Mouse (Mus musculus): ENCODE measurements around the gene Ints13. TPM values are rescaled to one million over a fixed set of nuclear protein-coding genes. Genes with fewer than 3 reads are reported as not detected.

Gene Ints13
- total and polyA plus RNA-seq, 3 experiments: 8.5 to 18.2 (median 17.8) TPM

- intact Hi-C loops (cut with DNase I): no loop called here
- no peak overlapping the region for H3K4me3 ChIP-seq
- TF ChIP-seq CTCF (IDR thresholded peaks at IDR 0.05) (no peak), POLR2A (IDR thresholded peaks at IDR 0.05; ENCODE audit: insufficient read depth, low read depth, low read length) (no peak), EP300 (IDR thresholded peaks at IDR 0.05; ENCODE audit: insufficient read depth, low read depth, low read length) (no peak)
- 90% methylated on average over 7 of the region's 7 CpGs for WGBS
- H3K27ac ChIP-seq: no peak overlapping the region
- no peak for DNase-seq
- H3K27me3 ChIP-seq (ENCODE audit: control insufficient read depth, insufficient read depth, low read length): no peaks in the 10 kb centered on the region
- no peak overlapping the region for H3K9ac ChIP-seq (ENCODE audit: low read depth, low read length)
- H3K4me1 ChIP-seq (ENCODE audit: control insufficient read depth, insufficient read depth, low read length): no peaks in the 10 kb centered on the region
- H3K79me2 ChIP-seq (replicated peaks; ENCODE audit: control insufficient read depth, insufficient read depth, low read length): no peaks in the 10 kb centered on the region
- no peaks in the 10 kb centered on the region for H3K36me3 ChIP-seq (ENCODE audit: control insufficient read depth, insufficient read depth, low read length)
Observed at GRCm38 (mm10) chr6:146611897-146612296, 34.3 kb upstream of the Ints13 start.

- DNase-seq: no peak
- no peak overlapping the region for H3K9ac ChIP-seq (ENCODE audit: low read depth, low read length)
- intact Hi-C loops (cut with DNase I): no loop called here
- no peak overlapping the region for H3K4me3 ChIP-seq
- no peaks in the 10 kb centered on the region for H3K27me3 ChIP-seq (ENCODE audit: control insufficient read depth, insufficient read depth, low read length)
- H3K79me2 ChIP-seq (replicated peaks; ENCODE audit: control insufficient read depth, insufficient read depth, low read length): no peaks in the 10 kb centered on the region
- no peak for TF ChIP-seq POLR2A (IDR thresholded peaks at IDR 0.05; ENCODE audit: insufficient read depth, low read depth, low read length)
- no peak for TF ChIP-seq CTCF (IDR thresholded peaks at IDR 0.05)
- TF ChIP-seq EP300 (IDR thresholded peaks at IDR 0.05; ENCODE audit: insufficient read depth, low read depth, low read length): no peak
- H3K27ac ChIP-seq: no peak overlapping the region
- no peaks in the 10 kb centered on the region for H3K36me3 ChIP-seq (ENCODE audit: control insufficient read depth, insufficient read depth, low read length)
- H3K4me1 ChIP-seq (ENCODE audit: control insufficient read depth, insufficient read depth, low read length): no peaks in the 10 kb centered on the region
- 91% methylated on average over 6 of the region's 6 CpGs for WGBS
Observed at GRCm38 (mm10) chr6:146611385-146611784, 33.8 kb upstream of the Ints13 start.

GRCm38 (mm10) chr6:146603651-146604050 is 26.0 kb upstream of the Ints13 start:
- no peaks in the 10 kb centered on the region for H3K36me3 ChIP-seq (ENCODE audit: control insufficient read depth, insufficient read depth, low read length)
- TF ChIP-seq EP300 (IDR thresholded peaks at IDR 0.05; ENCODE audit: insufficient read depth, low read depth, low read length): no peak
- TF ChIP-seq POLR2A (IDR thresholded peaks at IDR 0.05; ENCODE audit: insufficient read depth, low read depth, low read length): no peak
- TF ChIP-seq CTCF (IDR thresholded peaks at IDR 0.05): no peak
- H3K27me3 ChIP-seq (ENCODE audit: control insufficient read depth, insufficient read depth, low read length): no peaks in the 10 kb centered on the region
- no peaks in the 10 kb centered on the region for H3K4me1 ChIP-seq (ENCODE audit: control insufficient read depth, insufficient read depth, low read length)
- H3K79me2 ChIP-seq (replicated peaks; ENCODE audit: control insufficient read depth, insufficient read depth, low read length): no peaks in the 10 kb centered on the region
- no peak overlapping the region for H3K27ac ChIP-seq
- H3K4me3 ChIP-seq: no peak overlapping the region
- intact Hi-C loops (cut with DNase I): no loop called here
- H3K9ac ChIP-seq (ENCODE audit: low read depth, low read length): no peak overlapping the region
- 70% methylated on average over 10 of the region's 10 CpGs for WGBS
- DNase-seq: no peak

- Histone ChIP-seq H3K4me1 (ENCODE audit: control insufficient read depth, insufficient read depth, low read length) (no peaks in the 10 kb centered on the region), H3K79me2 (replicated peaks; ENCODE audit: control insufficient read depth, insufficient read depth, low read length) (no peaks in the 10 kb centered on the region), H3K36me3 (ENCODE audit: control insufficient read depth, insufficient read depth, low read length) (no peaks in the 10 kb centered on the region), H3K27me3 (ENCODE audit: control insufficient read depth, insufficient read depth, low read length) (no peaks in the 10 kb centered on the region), H3K27ac (no peak overlapping the region), H3K4me3 (no peak overlapping the region), H3K9ac (ENCODE audit: low read depth, low read length) (no peak overlapping the region)
- no peak for TF ChIP-seq POLR2A (IDR thresholded peaks at IDR 0.05; ENCODE audit: insufficient read depth, low read depth, low read length)
- no peak for TF ChIP-seq EP300 (IDR thresholded peaks at IDR 0.05; ENCODE audit: insufficient read depth, low read depth, low read length)
- no peak for TF ChIP-seq CTCF (IDR thresholded peaks at IDR 0.05)
- 82% methylated on average over 4 of the region's 4 CpGs for WGBS
- intact Hi-C loops (cut with DNase I): no loop called here
- DNase-seq: no peak
Observed at GRCm38 (mm10) chr6:146602601-146603000, 25.0 kb upstream of the Ints13 start.

- no peak for DNase-seq
- no peak overlapping the region for H3K4me3 ChIP-seq
- no peak overlapping the region for H3K27ac ChIP-seq
- peaks cover 6% of the 10 kb centered on the region; the same call in 1 of the 2 replicates for H3K79me2 ChIP-seq (replicated peaks; ENCODE audit: control insufficient read depth, insufficient read depth, low read length)
- H3K36me3 ChIP-seq (ENCODE audit: control insufficient read depth, insufficient read depth, low read length): peaks cover 9% of the 10 kb centered on the region; the same call in 1 of the 2 replicates
- no peak overlapping the region for H3K9ac ChIP-seq (ENCODE audit: low read depth, low read length)
- H3K4me1 ChIP-seq (ENCODE audit: control insufficient read depth, insufficient read depth, low read length): no peaks in the 10 kb centered on the region; the same call in 1 of the 2 replicates
- no peaks in the 10 kb centered on the region for H3K27me3 ChIP-seq (ENCODE audit: control insufficient read depth, insufficient read depth, low read length)
- intact Hi-C loops (cut with DNase I): no loop called here
- WGBS: 94% methylated on average over 5 of the region's 5 CpGs
- TF ChIP-seq EP300 (IDR thresholded peaks at IDR 0.05; ENCODE audit: insufficient read depth, low read depth, low read length) (no peak), CTCF (IDR thresholded peaks at IDR 0.05) (no peak), POLR2A (IDR thresholded peaks at IDR 0.05; ENCODE audit: insufficient read depth, low read depth, low read length) (no peak)
Observed at GRCm38 (mm10) chr6:146585134-146585533, 7.5 kb upstream of the Ints13 start.

- no peak for DNase-seq
- intact Hi-C loops (cut with DNase I): no loop called here
- Histone ChIP-seq H3K4me3 (no peak overlapping the region), H3K36me3 (ENCODE audit: control insufficient read depth, insufficient read depth, low read length) (peaks cover 4% of the 10 kb centered on the region; the same call in 1 of the 2 replicates), H3K9ac (ENCODE audit: low read depth, low read length) (no peak overlapping the region; the same call in 1 of the 2 replicates), H3K27ac (no peak overlapping the region), H3K79me2 (replicated peaks; ENCODE audit: control insufficient read depth, insufficient read depth, low read length) (peaks cover 6% of the 10 kb centered on the region; the same call in 1 of the 2 replicates), H3K4me1 (ENCODE audit: control insufficient read depth, insufficient read depth, low read length) (peaks cover 5% of the 10 kb centered on the region), H3K27me3 (ENCODE audit: control insufficient read depth, insufficient read depth, low read length) (no peaks in the 10 kb centered on the region)
- no peak for TF ChIP-seq EP300 (IDR thresholded peaks at IDR 0.05; ENCODE audit: insufficient read depth, low read depth, low read length)
- no peak for TF ChIP-seq CTCF (IDR thresholded peaks at IDR 0.05)
- no peak for TF ChIP-seq POLR2A (IDR thresholded peaks at IDR 0.05; ENCODE audit: insufficient read depth, low read depth, low read length)
- WGBS: 67% methylated on average over 2 of the region's 2 CpGs
Observed at GRCm38 (mm10) chr6:146583366-146584046, 5.9 kb upstream of the Ints13 start.

All from heart, adult 2 months (tissue).